Mouse (Mus musculus): Measurements from ENCODE around the gene Scgb2b24. TPM values are rescaled to one million over a fixed set of nuclear protein-coding genes. Genes with fewer than 3 reads are reported as not detected.

Gene Scgb2b24
- polyA plus RNA-seq (2012; rRNA removed), result not detected in 2 replicates

GRCm38 (mm10) chr7:33739212-33739611 lies at the start of gene Scgb2b24:
Gene Scgb2b24 (minus strand): TSS chr7:33739312.

GRCm38 (mm10) chr7:33743499-33743898 lies 4.4 kb upstream of the Scgb2b24 start, which contains the start of gene Scgb1b24:
Gene Scgb1b24 (plus strand): TSS chr7:33743799.

Other genes with a start within 250 kb of the Scgb2b24 start
- gene Scgb2b21, start 218.9 kb downstream of the Scgb2b24 start, polyA plus RNA-seq (2012; rRNA removed), result not detected in 2 replicates
- gene Scgb1b24, start 4.5 kb upstream of the Scgb2b24 start, polyA plus RNA-seq (2012; rRNA removed), result not detected in 2 replicates
- not detected in 2 replicates for gene Scgb2b26, start 205.7 kb upstream of the Scgb2b24 start, polyA plus RNA-seq (2012; rRNA removed)